Mouse (Mus musculus) MN1 (cell line): ENCODE measurements around the gene Pi4k2a.

Experiments
- DNase-seq: peaks from one replicate; pipeline ENCODE4 v3.0.0-alpha.2; 2016; ENCODE audit warnings: low spot score

The Pi4k2a gene

GRCm38 (mm10) chr19:42164188-42164587 is 73.9 kb downstream of the Pi4k2a start:
- no peak for DNase-seq

DNA sequence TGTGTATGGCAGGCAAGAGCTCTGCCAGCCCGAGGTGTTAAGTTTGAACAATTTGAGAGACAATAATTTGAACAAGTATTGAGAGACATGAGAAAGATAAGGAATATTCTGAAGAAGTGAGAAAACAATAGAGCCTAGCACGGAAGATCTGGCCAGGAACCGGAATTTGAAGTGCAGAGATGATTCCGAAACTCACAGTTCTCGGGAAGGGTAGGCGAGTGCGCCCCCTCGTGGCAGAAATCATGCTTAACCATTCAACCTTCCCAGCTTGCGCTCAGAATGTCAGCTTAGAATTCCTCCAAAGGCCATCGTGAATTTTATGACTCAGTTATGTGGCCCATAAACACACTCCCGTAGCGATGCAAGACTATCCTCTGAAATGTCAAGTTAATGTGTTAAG is 75.9 kb downstream of the Pi4k2a start:
- peak; percentile 76 for DNase-seq

DNA sequence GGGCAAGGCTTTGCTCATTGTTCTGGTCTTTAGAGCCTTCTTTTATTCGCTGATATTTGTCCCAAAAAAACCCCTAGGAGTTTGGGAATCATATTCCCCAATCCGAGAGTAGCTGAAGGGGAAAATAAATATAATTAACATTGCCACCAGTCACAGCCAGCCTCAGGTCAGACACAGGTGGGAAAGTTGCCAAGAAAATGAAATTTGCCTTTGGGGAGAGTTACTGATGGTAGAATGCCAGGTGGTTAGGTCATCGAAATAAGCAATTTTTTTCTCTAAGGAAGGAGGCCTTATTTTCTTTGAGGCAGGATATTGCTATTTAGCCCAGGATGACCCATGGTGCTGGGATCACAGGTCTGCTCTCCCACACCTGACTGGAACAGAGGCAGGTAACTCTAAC is 76.5 kb downstream of the Pi4k2a start:
- no peak for DNase-seq

- no peak for DNase-seq
These were observed 77.2 kb downstream of the Pi4k2a start for GRCm38 (mm10) chr19:42167489-42167888.

GRCm38 (mm10) chr19:42169322-42169975 is 79.2 kb downstream of the Pi4k2a start:
- peak; percentile 23 for DNase-seq

- peak; percentile 94 for DNase-seq
These were observed 80.0 kb downstream of the Pi4k2a start for GRCm38 (mm10) chr19:42170025-42170969.
